Mouse (Mus musculus) neural tube, embryonic 15.5 days (tissue): Measurements from ENCODE around the gene Vax2. TPM values are rescaled to one million over a fixed set of nuclear protein-coding genes. Genes with fewer than 3 reads are reported as not detected.

ENCODE experiments used
- ATAC-seq: fragments of 200-750 bp; cut with Nextera tagmentation; 2 replicates; pipeline ENCODE4 v1.8.0; 2017; ENCODE audit warnings: mild to moderate bottlenecking, moderate TSS enrichment, moderate library complexity; ENCODE audit not compliant: low FRiP score
- H3K27ac ChIP-seq: fragments of 300-500 bp; sonication (generic); replicated peaks from 2 replicates; pipeline ENCODE4 v1.5.1; 2015; ENCODE audit warnings: mild to moderate bottlenecking, inconsistent platforms
- H3K27me3 ChIP-seq: fragments of 300-500 bp; sonication (generic); replicated peaks from 2 replicates; pipeline ENCODE4 v1.6.1; 2015; ENCODE audit warnings: inconsistent platforms
- H3K36me3 ChIP-seq: fragments of 300-500 bp; sonication (generic); 2 replicates; pipeline ENCODE4 v1.6.1; 2015; ENCODE audit warnings: inconsistent platforms
- H3K4me1 ChIP-seq: fragments of 300-500 bp; sonication (generic); 2 replicates; pipeline ENCODE4 v1.6.1; 2015; ENCODE audit warnings: inconsistent platforms
- H3K4me2 ChIP-seq: fragments of 300-500 bp; sonication (generic); 2 replicates; pipeline ENCODE4 v1.6.1; 2015; ENCODE audit warnings: inconsistent platforms, mild to moderate bottlenecking, moderate library complexity
- H3K4me3 ChIP-seq: fragments of 300-500 bp; sonication (generic); replicated peaks from 2 replicates; pipeline ENCODE4 v1.5.1; 2015; ENCODE audit warnings: mild to moderate bottlenecking, inconsistent platforms
- H3K9ac ChIP-seq: fragments of 300-500 bp; sonication (generic); replicated peaks from 2 replicates; pipeline ENCODE4 v1.6.1; 2015; ENCODE audit warnings: mild to moderate bottlenecking, inconsistent platforms
- H3K9me3 ChIP-seq: fragments of 300-500 bp; sonication (generic); replicated peaks from 2 replicates; pipeline ENCODE4 v1.6.1; 2016; ENCODE audit warnings: inconsistent platforms
- WGBS: fragments of 180-500 bp; shearing (Covaris S2); methylation state at CpG from one replicate; pipeline ENCODE4 v1.1.7; 2015; ENCODE audit warnings: mixed read lengths; 5-methylcytosine and 5-hydroxymethylcytosine counted together
- polyA plus RNA-seq: library from polyadenylated mRNA; unstranded; fragments of >200 nt; fragmentation: Nextera tagmentation; extraction: Ambion mirVana; gene quantifications from 2 replicates; pipeline ENCODE4 v1.2.1, GENCODE M21; 2015

Vax2 gene
- polyA plus RNA-seq, 1 experiment from 2014 or later, result not detected

DNA sequence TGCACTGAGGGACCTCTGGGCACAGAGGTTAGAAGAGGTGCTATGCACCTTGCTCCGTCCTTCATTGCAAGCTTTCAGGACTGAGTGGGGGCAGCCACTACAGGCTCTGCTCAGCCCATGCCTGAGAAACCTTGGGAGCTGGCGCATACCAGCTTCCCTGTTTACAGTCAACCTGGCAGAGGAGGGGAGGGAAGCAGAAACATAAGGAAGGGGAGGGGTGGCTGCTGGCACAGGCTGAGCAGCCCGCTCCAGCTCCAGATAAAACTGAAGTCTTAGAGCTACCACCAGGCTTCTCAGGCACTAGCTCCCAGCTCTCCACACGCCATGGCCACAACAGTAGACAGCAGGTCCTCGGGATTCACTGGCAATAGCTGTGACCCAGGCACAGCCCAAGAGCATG, 31.7 kb downstream of the Vax2 start, which contains the start of gene Atp6v1b1:
Gene Atp6v1b1 (plus strand): TSS at position 230 of the 400 bp plus-strand sequence.
- no peaks in the 10 kb centered on the region for H3K36me3 ChIP-seq
- no peak within 1 kb of the TSS for H3K4me3 ChIP-seq
- peaks cover 5% of the 10 kb centered on the region; the same call in 1 of the 2 replicates for H3K27me3 ChIP-seq
- WGBS, result 70% methylated on average over 5 of the region's 5 CpGs
- H3K4me2 ChIP-seq, result no peak within 1 kb of the TSS
- no peak within 1 kb of the TSS for H3K27ac ChIP-seq
- H3K9ac ChIP-seq, result no peak within 1 kb of the TSS
- H3K4me1 ChIP-seq, result no peaks in the 10 kb centered on the region
- ATAC-seq, result no peak
- no peaks in the 10 kb centered on the region for H3K9me3 ChIP-seq

DNA sequence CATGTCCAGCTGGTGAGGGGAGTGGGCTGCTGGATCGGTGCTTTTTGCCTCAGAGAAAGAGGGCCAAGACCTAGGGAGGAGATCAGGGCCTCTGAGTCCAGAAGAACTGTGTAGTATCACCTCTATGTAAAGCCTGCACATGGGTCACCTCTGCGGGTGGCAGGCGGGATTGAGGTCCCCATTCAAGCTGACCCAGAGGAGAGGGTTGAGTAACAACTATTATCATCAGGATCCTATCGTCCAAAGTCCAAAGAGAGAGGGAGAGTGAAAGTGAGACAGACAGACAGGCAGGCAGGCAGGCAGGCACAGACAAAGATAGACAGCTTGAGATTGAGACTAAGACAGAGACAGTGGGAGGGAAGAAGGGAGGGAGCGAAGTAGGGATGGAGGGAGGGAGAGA, 32.1 kb downstream of the Vax2 start:
- H3K4me1 ChIP-seq, result no peaks in the 10 kb centered on the region
- no peaks in the 10 kb centered on the region for H3K9me3 ChIP-seq
- no peak overlapping the region for H3K27ac ChIP-seq
- no peak overlapping the region for H3K4me2 ChIP-seq
- ATAC-seq, result no peak
- WGBS, result 62% methylated on average over 5 of the region's 5 CpGs
- no peaks in the 10 kb centered on the region for H3K36me3 ChIP-seq
- H3K4me3 ChIP-seq, result no peak overlapping the region
- H3K27me3 ChIP-seq, result peaks cover 5% of the 10 kb centered on the region; the same call in 1 of the 2 replicates
- no peak overlapping the region for H3K9ac ChIP-seq

DNA sequence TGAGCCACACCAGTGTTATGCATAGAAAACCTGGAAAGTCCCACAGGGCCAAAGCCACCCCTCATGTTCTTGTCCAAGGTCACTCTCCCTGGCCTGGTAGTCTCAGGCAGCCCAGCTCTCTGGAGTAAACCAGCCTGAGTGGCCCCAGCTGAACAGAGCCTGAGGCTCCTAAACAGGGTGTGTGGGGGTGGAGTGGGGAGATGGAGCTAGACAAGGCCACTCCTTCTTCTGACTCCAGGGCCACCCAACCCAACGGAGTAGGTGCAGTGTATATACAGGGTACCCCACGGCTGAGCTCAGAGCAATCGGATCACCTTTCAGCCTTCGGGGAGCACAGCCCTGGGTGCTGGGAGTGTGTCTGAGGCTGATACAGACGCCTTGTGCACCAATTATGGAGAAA, 33.1 kb downstream of the Vax2 start:
- Histone ChIP-seq H3K4me1 (no peaks in the 10 kb centered on the region), H3K4me2 (no peak overlapping the region), H3K27ac (no peak overlapping the region), H3K36me3 (no peaks in the 10 kb centered on the region), H3K27me3 (peaks cover 5% of the 10 kb centered on the region; the same call in 1 of the 2 replicates), H3K9ac (no peak overlapping the region), H3K4me3 (no peak overlapping the region), H3K9me3 (no peaks in the 10 kb centered on the region)
- ATAC-seq, result no peak
- 82% methylated on average over 5 of the region's 5 CpGs for WGBS

DNA sequence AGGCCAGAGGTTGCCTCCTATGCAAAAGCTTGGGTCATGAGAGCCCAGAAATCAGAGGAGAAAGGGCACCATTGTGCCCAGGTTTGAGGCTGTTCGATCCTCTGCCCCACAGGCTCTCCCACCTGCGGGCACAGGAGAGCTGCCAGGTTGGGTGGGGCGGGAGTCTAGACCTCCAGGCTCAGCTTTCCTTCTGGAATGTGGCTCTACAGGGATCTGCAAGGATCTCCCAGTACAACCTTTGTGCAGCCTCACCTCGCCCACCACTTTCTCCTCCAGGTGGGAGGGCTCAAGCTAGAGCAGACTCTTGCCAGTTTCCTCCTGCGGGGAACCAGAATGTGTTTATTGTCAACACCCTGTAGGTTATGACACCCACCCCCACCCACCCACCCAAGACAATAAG, 33.5 kb downstream of the Vax2 start:
- H3K9ac ChIP-seq, result no peak overlapping the region
- WGBS, result 82% methylated on average over 5 of the region's 5 CpGs

DNA sequence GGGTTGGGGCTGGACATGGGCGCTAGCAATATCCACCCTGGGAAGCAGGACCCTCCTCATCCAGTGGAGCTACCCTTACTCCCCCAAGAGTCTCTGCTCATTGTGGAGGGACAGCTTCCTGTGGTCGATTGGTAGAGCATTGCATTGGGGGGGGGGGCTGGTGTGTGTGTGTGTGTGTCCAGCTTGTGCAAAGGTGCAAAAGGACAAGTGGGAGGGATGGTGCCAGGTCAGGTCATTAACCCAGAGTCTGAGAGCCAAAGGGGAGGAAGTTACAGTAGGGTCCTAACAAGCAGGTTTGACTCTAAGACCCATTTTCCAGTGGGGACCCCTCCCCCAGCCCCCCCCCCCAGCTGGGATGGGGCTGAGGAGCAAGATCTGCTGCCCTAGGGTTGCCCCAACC, 34.4 kb downstream of the Vax2 start:
- Histone ChIP-seq H3K36me3 (no peaks in the 10 kb centered on the region), H3K27me3 (peaks cover 5% of the 10 kb centered on the region; the same call in 1 of the 2 replicates), H3K4me1 (no peaks in the 10 kb centered on the region), H3K4me3 (no peak overlapping the region), H3K27ac (no peak overlapping the region), H3K4me2 (no peak overlapping the region), H3K9ac (no peak overlapping the region), H3K9me3 (no peaks in the 10 kb centered on the region)
- 49% methylated on average over 2 of the region's 2 CpGs for WGBS
- ATAC-seq, result no peak

More for the DNA sequence above, 33.5 kb downstream of the Vax2 start:
- no peak overlapping the region for H3K27ac ChIP-seq
- no peaks in the 10 kb centered on the region for H3K9me3 ChIP-seq
- no peaks in the 10 kb centered on the region for H3K4me1 ChIP-seq
- no peaks in the 10 kb centered on the region for H3K36me3 ChIP-seq
- no peak overlapping the region for H3K4me3 ChIP-seq
- ATAC-seq, result no peak
- H3K27me3 ChIP-seq, result peaks cover 5% of the 10 kb centered on the region; the same call in 1 of the 2 replicates
- H3K4me2 ChIP-seq, result no peak overlapping the region

DNA sequence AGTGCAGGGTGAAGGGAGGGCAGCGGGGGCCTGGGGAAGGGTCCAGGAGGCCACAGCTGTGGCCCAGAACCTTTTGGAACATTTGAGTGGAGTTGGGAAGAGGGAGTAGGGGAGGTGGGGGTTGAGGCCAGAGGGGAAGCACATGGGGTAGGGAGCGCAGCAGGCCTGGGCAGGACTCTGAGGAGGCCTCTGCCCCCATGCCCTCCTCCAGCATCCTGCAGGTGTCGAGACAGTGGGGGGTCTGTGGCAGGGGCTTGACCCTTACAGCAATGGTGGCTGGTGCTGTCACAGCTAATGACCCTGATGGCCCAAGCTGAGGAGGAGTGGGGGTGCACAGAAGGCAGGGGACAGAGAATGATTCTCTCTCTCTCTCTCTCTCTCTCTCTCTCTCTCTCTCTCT, 38.2 kb downstream of the Vax2 start:
- Histone ChIP-seq H3K4me1 (no peaks in the 10 kb centered on the region), H3K4me2 (no peak overlapping the region), H3K4me3 (no peak overlapping the region), H3K9ac (no peak overlapping the region), H3K27ac (no peak overlapping the region), H3K27me3 (peaks cover 20% of the 10 kb centered on the region), H3K9me3 (no peaks in the 10 kb centered on the region), H3K36me3 (no peaks in the 10 kb centered on the region)
- ATAC-seq, result no peak
- 46% methylated on average over 3 of the region's 3 CpGs for WGBS

DNA sequence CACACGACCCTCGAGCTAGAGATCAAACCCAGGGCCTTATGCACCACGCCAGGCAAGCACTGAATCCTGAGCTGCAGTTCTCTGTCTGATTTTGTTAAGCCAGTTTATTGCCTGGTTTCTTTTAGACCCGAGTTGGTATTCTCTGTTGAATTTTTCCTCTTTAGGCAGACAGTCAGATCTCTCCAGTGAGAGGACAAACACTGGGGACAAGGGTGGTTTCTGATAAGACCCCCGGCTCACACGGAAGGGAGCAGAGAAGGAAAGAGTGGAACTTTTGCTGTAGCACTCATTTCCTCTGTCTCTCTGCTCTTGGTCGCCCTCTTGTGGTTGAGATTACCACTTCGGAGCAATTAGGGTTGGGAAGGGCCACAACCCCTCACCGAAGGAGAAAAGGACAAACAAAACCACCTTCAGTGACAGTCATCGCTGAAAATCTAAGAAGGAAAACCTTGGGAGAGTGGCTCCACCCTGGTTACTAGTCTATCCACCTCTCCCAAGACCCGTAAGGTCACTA, 39.2 kb downstream of the Vax2 start:
- H3K4me3 ChIP-seq, result no peak overlapping the region
- H3K9ac ChIP-seq, result no peak overlapping the region
- H3K9me3 ChIP-seq, result no peaks in the 10 kb centered on the region
- H3K27ac ChIP-seq, result no peak overlapping the region
- 9% methylated on average over 11 of the region's 11 CpGs for WGBS
- peaks cover 25% of the 10 kb centered on the region for H3K27me3 ChIP-seq
- H3K4me1 ChIP-seq, result no peaks in the 10 kb centered on the region
- ATAC-seq, result no peak
- no peaks in the 10 kb centered on the region for H3K36me3 ChIP-seq
- H3K4me2 ChIP-seq, result no peak overlapping the region

DNA sequence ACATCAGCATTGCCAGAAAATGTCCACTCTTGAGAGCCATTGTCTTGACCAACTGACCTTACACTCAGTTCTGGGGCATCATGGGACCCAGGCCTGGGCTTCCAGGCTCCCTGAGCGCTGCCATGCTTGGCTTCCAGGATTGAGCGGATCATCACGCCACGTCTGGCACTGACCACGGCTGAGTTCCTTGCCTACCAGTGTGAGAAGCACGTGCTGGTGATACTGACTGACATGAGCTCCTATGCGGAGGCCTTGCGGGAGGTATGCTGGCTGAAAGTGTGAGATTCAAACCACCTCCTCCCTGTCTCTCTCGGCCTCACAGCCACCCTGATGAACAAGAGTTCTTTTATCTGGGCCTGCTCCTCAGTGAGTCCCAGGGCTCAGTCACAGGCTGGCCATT, 45.0 kb downstream of the Vax2 start:
- no peak for ATAC-seq
- Histone ChIP-seq H3K27ac (no peak overlapping the region), H3K9ac (no peak overlapping the region), H3K4me1 (peaks cover 7% of the 10 kb centered on the region), H3K9me3 (no peaks in the 10 kb centered on the region), H3K4me2 (no peak overlapping the region), H3K36me3 (no peaks in the 10 kb centered on the region), H3K27me3 (peaks cover 57% of the 10 kb centered on the region), H3K4me3 (no peak overlapping the region)
- WGBS, result 84% methylated on average over 9 of the region's 9 CpGs

DNA sequence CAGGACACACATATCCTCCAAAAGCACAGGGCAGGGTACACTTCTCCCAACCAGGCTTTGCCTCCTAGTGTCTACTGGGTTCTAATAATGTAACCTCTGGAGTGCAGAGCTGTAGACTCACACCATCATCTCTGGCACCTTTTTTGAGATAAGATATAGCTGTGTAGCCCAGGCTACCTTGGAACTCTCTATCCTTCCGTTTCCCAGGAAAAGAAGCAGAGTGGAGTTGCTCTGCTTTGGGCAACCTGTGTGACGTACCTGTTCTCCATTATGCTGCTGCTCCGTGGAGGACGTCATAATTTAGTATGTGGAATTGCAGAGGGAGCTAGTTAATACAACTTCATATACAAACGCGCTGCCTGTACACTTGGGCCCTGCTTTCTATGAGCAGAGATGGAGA, 51.3 kb downstream of the Vax2 start, which contains the start of gene Ankrd53:
Gene Ankrd53 (plus strand): TSS at position 301 of the 400 bp plus-strand sequence.
- ATAC-seq, result no peak
- no peak within 1 kb of the TSS; the same call in 1 of the 2 replicates for H3K9ac ChIP-seq
- no peaks in the 10 kb centered on the region for H3K9me3 ChIP-seq

DNA sequence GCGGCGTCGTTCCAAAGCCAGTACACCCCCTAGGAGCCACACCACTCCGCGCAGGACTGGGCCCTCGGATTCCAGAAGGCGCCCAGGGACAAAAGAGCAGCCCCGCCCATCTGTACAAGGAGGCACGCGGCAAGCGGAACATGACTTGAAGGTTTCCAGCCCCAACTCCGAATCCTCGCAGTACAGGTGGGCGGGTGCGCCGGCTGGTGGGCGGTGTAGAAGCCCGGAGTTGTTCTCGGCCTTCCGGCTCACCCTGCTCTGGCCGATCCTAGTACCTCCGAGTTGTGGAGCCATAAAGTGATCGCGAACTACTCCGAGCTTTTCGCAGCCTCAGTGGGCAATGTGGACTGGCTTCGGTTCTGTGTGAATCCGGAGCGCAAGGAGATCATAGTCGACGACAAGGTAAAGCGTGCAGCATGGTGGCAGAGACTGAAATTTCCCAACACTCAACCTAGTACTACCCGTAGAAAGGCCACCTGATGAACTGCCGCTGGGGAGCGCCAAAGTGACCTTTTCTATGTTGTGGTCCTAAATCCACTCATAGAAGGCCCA, 51.9 kb downstream of the Vax2 start:
- peak overlapping the region; percentile 16 for H3K4me3 ChIP-seq
- ATAC-seq, result no peak
- H3K27me3 ChIP-seq, result peaks cover 62% of the 10 kb centered on the region
- H3K9ac ChIP-seq, result no peak overlapping the region; the same call in 1 of the 2 replicates
- 3% methylated on average over 35 of the region's 35 CpGs for WGBS
- H3K4me2 ChIP-seq, result peak overlapping the region; percentile 48
- H3K27ac ChIP-seq, result no peak overlapping the region
- H3K36me3 ChIP-seq, result 0 out of 2 replicates have a peak, but pooled peaks cover 3% of the 10 kb centered on the region
- H3K9me3 ChIP-seq, result no peaks in the 10 kb centered on the region
- H3K4me1 ChIP-seq, result peaks cover 15% of the 10 kb centered on the region

More for the DNA sequence above, 51.3 kb downstream of the Vax2 start, which contains the start of gene Ankrd53:
- WGBS, result 23% methylated on average over 6 of the region's 6 CpGs
- Histone ChIP-seq H3K36me3 (no peaks in the 10 kb centered on the region), H3K4me1 (peaks cover 17% of the 10 kb centered on the region), H3K4me2 (peak within 1 kb of the TSS; percentile 48), H3K27ac (no peak within 1 kb of the TSS), H3K27me3 (peaks cover 68% of the 10 kb centered on the region), H3K4me3 (peak within 1 kb of the TSS; percentile 16)

DNA sequence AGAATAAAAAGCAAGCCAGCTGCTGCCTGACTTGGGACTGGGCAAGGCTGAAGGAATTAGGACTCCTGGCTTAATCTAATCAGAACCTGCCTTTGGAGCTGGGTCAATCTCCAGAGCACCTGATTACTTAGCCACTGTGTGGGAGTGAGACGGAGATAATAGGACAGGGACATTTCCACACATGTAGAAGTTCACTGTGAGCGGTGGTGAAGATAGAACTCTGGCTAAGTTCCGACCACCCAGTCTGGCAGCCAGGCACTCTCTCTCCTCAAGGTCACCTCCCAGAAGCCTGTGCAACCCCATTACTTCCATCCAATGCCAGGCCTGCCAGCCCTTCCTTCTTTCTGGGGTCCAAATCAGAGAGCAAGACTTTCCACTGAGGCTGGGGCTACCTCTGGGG, 55.9 kb downstream of the Vax2 start:
- 97% methylated on average over 3 of the region's 3 CpGs for WGBS

DNA sequence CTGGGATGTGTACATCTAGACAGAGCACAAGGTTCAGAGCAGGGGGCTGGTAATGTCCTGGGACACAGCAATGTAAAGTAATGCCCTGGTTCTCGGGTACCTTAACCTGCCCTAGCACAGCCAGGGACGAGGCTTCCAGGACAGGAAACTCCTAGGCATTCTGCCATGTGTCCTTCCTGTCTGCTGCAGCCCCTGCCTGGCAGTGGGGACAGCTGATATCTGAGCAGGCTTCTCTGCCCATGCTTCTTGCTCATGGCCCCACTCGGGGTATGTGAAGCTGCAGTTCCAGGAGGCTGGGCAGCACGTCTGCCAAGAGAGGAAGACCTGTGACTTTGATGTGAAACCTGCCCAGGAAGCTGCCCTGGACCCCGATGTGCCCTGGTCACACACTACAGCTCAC, 57.4 kb downstream of the Vax2 start:
- Histone ChIP-seq H3K4me1 (peaks cover 10% of the 10 kb centered on the region), H3K27me3 (peaks cover 14% of the 10 kb centered on the region), H3K9me3 (no peaks in the 10 kb centered on the region), H3K27ac (no peak overlapping the region), H3K4me3 (no peak overlapping the region), H3K4me2 (no peak overlapping the region), H3K36me3 (peaks cover 47% of the 10 kb centered on the region), H3K9ac (no peak overlapping the region)
- no peak for ATAC-seq
- 91% methylated on average over 5 of the region's 5 CpGs for WGBS

More for the DNA sequence above, 55.9 kb downstream of the Vax2 start:
- peaks cover 34% of the 10 kb centered on the region for H3K36me3 ChIP-seq
- H3K9ac ChIP-seq, result no peak overlapping the region
- no peak overlapping the region for H3K4me2 ChIP-seq
- ATAC-seq, result no peak
- no peaks in the 10 kb centered on the region for H3K9me3 ChIP-seq
- no peak overlapping the region for H3K27ac ChIP-seq
- no peak overlapping the region for H3K4me3 ChIP-seq
- H3K27me3 ChIP-seq, result peaks cover 29% of the 10 kb centered on the region
- peaks cover 10% of the 10 kb centered on the region for H3K4me1 ChIP-seq
